Mouse (Mus musculus) heart, postnatal 0 days (tissue): Measurements from ENCODE around the gene Trip11. TPM values are rescaled to one million over a fixed set of nuclear protein-coding genes. Genes with fewer than 3 reads are reported as not detected.

Experiments used
- ATAC-seq: fragments of 200-750 bp; cut with Nextera tagmentation; 2 replicates; pipeline ENCODE4 v1.8.0; 2017; ENCODE audit warnings: low read depth, moderate number of reproducible peaks, moderate library complexity; ENCODE audit not compliant: insufficient read depth
- DNase-seq: peaks from one replicate; pipeline ENCODE4 v3.0.0-alpha.2; 2016; ENCODE audit warnings: low spot score
- H3K27ac ChIP-seq: fragments of 300-500 bp; sonication (generic); 2 replicates; pipeline ENCODE4 v1.5.1; 2014; ENCODE audit warnings: low read depth, mild to moderate bottlenecking
- H3K27me3 ChIP-seq: fragments of 300-500 bp; sonication (generic); 2 replicates; pipeline ENCODE4 v1.6.1; 2014; ENCODE audit warnings: low read length, mixed read lengths; ENCODE audit not compliant: control insufficient read depth, insufficient read depth
- H3K36me3 ChIP-seq: fragments of 300-500 bp; sonication (generic); replicated peaks from 2 replicates; pipeline ENCODE4 v1.6.1; 2014; ENCODE audit warnings: low read length, mixed read lengths; ENCODE audit not compliant: control insufficient read depth, insufficient read depth
- H3K4me1 ChIP-seq: fragments of 300-500 bp; sonication (generic); 2 replicates; pipeline ENCODE4 v1.6.1; 2014; ENCODE audit warnings: antibody characterized with exemption; ENCODE audit not compliant: control insufficient read depth, insufficient read depth
- H3K4me2 ChIP-seq: fragments of 300-500 bp; sonication (generic); 2 replicates; pipeline ENCODE4 v1.6.1; 2014; ENCODE audit warnings: low read depth, mild to moderate bottlenecking, low read length, moderate library complexity
- H3K4me3 ChIP-seq: fragments of 300-500 bp; sonication (generic); 2 replicates; pipeline ENCODE4 v1.5.1; 2014; ENCODE audit warnings: low read depth, low read length
- H3K9ac ChIP-seq: fragments of 300-500 bp; sonication (generic); replicated peaks from 2 replicates; pipeline ENCODE4 v1.6.1; 2014; ENCODE audit warnings: low read depth, low read length, mixed read lengths
- H3K9me3 ChIP-seq: fragments of 300-500 bp; sonication (generic); replicated peaks from 2 replicates; pipeline ENCODE4 v1.6.1; 2016; ENCODE audit warnings: low read length; ENCODE audit not compliant: control insufficient read depth
- CTCF ChIP-seq: IDR thresholded peaks from 2 replicates; pipeline ENCODE4 v1.5.1; 2016; ENCODE audit warnings: antibody characterized with exemption, control low read depth, low read depth
- EP300 ChIP-seq: IDR thresholded peaks from 2 replicates; pipeline ENCODE4 v1.6.1; 2016; ENCODE audit warnings: antibody characterized with exemption, low read depth
- WGBS: fragments of 180-500 bp; shearing (Covaris S2); extraction: QIAGEN DNeasy Blood & Tissue Kit; methylation state at CpG from one replicate; pipeline ENCODE4 v1.1.7; 2014; 5-methylcytosine and 5-hydroxymethylcytosine counted together
- polyA plus RNA-seq: library from polyadenylated mRNA; unstranded; fragments of >200 nt; fragmentation: Nextera tagmentation; extraction: Ambion mirVana; gene quantifications from 2 replicates; pipeline ENCODE4 v1.2.1, GENCODE M21; 2015
- total RNA-seq: library from RNA; depleted of rRNA; stranded (reverse); fragments of >200 nt; gene quantifications from 2 replicates; pipeline ENCODE4 v1.2.3, GENCODE M21; 2014; ENCODE audit warnings: low replicate concordance

Trip11 gene
- total and polyA plus RNA-seq, 2 experiments from 2014 or later: 20.7 to 23.4 TPM

DNA sequence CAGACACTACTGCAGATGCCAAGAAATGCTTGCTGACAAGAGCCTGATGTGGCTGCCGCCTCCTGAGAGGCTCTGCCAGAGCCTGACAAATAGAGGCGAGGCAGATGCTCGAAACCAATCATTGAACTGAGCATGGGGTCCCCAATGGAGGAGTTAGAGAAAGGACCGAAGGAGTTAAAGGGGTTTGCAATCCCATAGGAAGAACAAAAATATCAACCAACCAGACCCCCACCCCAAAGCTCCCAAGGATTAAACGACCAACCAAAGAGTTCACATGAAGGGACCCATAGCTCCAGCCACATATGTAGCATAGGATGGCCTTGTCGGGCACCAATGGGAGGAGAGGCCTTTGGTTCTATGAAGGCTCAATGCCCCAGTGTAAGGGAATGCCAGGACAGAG lies 2.7 kb downstream of the Trip11 start:
- no peaks in the 10 kb centered on the region for H3K9me3 ChIP-seq
- TF ChIP-seq CTCF (no peak), EP300 (no peak)
- H3K4me2 ChIP-seq: no peak overlapping the region
- no peaks in the 10 kb centered on the region for H3K27me3 ChIP-seq
- ATAC-seq (no peak), DNase-seq (no peak)
- 80% methylated on average over 6 of the region's 6 CpGs for WGBS
- peaks cover 16% of the 10 kb centered on the region for H3K36me3 ChIP-seq
- peaks cover 24% of the 10 kb centered on the region for H3K4me1 ChIP-seq
- no peak overlapping the region for H3K4me3 ChIP-seq
- H3K27ac ChIP-seq: no peak overlapping the region
- H3K9ac ChIP-seq: no peak overlapping the region

DNA sequence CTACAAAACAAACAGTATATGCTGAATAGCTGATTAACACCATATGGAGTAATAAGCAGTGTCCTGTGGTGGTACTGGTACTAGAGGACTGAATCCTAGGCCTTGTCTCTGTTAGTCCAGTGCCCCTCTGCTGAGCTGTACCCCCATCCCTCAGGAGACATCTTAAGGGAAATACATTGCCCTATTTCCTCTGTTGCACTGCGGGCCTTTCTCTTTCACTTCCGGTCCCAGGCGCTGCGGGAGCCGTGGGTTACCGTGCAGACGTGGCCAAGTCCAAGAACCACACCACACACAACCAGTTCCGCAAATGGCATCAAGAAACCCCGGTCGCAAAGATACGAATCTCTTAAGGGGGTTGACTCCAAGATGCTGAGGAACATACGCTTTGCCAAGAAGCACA lies 7.2 kb downstream of the Trip11 start:
- Histone ChIP-seq H3K36me3 (peaks cover 35% of the 10 kb centered on the region), H3K4me3 (no peak overlapping the region), H3K9me3 (no peaks in the 10 kb centered on the region), H3K9ac (no peak overlapping the region), H3K27ac (no peak overlapping the region), H3K4me2 (no peak overlapping the region), H3K4me1 (peaks cover 4% of the 10 kb centered on the region; the same call in 1 of the 2 replicates), H3K27me3 (no peaks in the 10 kb centered on the region)
- WGBS: 89% methylated on average over 12 of the region's 12 CpGs
- TF ChIP-seq EP300 (no peak), CTCF (no peak)
- DNase-seq (no peak), ATAC-seq (no peak)

- no peak overlapping the region for H3K9ac ChIP-seq
- no peak for DNase-seq
- WGBS: 91% methylated on average over 4 of the region's 4 CpGs
- no peak overlapping the region for H3K4me2 ChIP-seq
- no peaks in the 10 kb centered on the region for H3K4me1 ChIP-seq
- peaks cover 38% of the 10 kb centered on the region for H3K36me3 ChIP-seq
- H3K4me3 ChIP-seq: no peak overlapping the region
- ATAC-seq: no peak
- H3K9me3 ChIP-seq: no peaks in the 10 kb centered on the region
- H3K27ac ChIP-seq: no peak overlapping the region
- no peaks in the 10 kb centered on the region for H3K27me3 ChIP-seq
- TF ChIP-seq CTCF (no peak), EP300 (no peak)
Observed at GRCm38 (mm10) chr12:101904906-101905305, 8.2 kb downstream of the Trip11 start.

DNA sequence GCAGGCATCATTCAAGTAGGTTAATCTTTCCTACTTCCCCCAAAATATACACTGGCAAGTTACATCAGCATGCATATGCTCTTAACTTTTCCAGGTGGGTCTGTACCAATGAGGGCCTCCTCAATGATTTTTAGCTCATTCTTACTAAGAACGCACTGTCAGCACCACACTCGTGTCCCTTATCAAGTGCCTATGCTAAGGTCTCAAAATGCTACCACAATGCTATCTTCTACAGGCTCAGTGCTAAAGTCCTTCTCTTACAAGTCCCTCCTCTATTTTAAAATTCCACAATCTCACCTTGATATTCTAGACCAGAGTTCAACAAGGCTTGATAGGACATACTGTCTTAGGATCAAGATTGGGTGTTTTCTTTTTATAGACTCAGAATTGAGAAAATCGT lies 8.9 kb downstream of the Trip11 start:
- DNase-seq (no peak), ATAC-seq (no peak)
- 73% methylated on average over 3 of the region's 3 CpGs for WGBS
- H3K9me3 ChIP-seq: no peaks in the 10 kb centered on the region
- no peak overlapping the region for H3K4me2 ChIP-seq
- no peak overlapping the region for H3K9ac ChIP-seq
- H3K4me3 ChIP-seq: no peak overlapping the region
- no peak overlapping the region for H3K27ac ChIP-seq
- no peak for TF ChIP-seq CTCF
- no peak for TF ChIP-seq EP300
- H3K4me1 ChIP-seq: no peaks in the 10 kb centered on the region
- H3K36me3 ChIP-seq: peaks cover 36% of the 10 kb centered on the region
- no peaks in the 10 kb centered on the region for H3K27me3 ChIP-seq

- 58% methylated on average over 2 of the region's 2 CpGs for WGBS
- H3K36me3 ChIP-seq: peaks cover 26% of the 10 kb centered on the region
- TF ChIP-seq CTCF (no peak), EP300 (no peak)
- H3K4me1 ChIP-seq: no peaks in the 10 kb centered on the region
- no peaks in the 10 kb centered on the region for H3K27me3 ChIP-seq
- H3K9me3 ChIP-seq: no peaks in the 10 kb centered on the region
- ATAC-seq (no peak), DNase-seq (no peak)
- no peak overlapping the region for H3K4me2 ChIP-seq
- H3K9ac ChIP-seq: no peak overlapping the region
- no peak overlapping the region for H3K27ac ChIP-seq
- no peak overlapping the region for H3K4me3 ChIP-seq
Observed at GRCm38 (mm10) chr12:101899671-101900245, 13.3 kb downstream of the Trip11 start.

- H3K9me3 ChIP-seq: no peaks in the 10 kb centered on the region
- no peaks in the 10 kb centered on the region for H3K4me1 ChIP-seq
- 93% methylated on average over 8 of the region's 8 CpGs for WGBS
- ATAC-seq: no peak
- peaks cover 27% of the 10 kb centered on the region for H3K36me3 ChIP-seq
- H3K9ac ChIP-seq: no peak overlapping the region
- no peak for DNase-seq
- no peak overlapping the region for H3K4me2 ChIP-seq
- TF ChIP-seq EP300: no peak
- no peak for TF ChIP-seq CTCF
- no peaks in the 10 kb centered on the region for H3K27me3 ChIP-seq
- no peak overlapping the region for H3K27ac ChIP-seq
- no peak overlapping the region for H3K4me3 ChIP-seq
Observed at GRCm38 (mm10) chr12:101898966-101899365, 14.1 kb downstream of the Trip11 start.
